In genomic region chr8:6140090-6140489, GRCm38 (mm10) we compare ENCODE assay signal across 17 mouse cellular contexts.
"Had no signal": no experiment of that assay in that cellular context is flagged by ENCODE, and none has a peak within 500 bp of the region (broad histone marks: within the 10 kb centered on the region; RNA-seq: fewer than 3 reads in every experiment).

No protein-coding gene starts in this region.

- ATAC-seq: hindbrain, postnatal 0 days; intestine, embryonic 16.5 days; liver, embryonic 12.5 days had no signal

- DNase-seq: gastrocnemius, adult 2 months; gastrocnemius, postnatal 10 days; gastrocnemius, postnatal 36 days; heart, adult 18-20 months; heart, postnatal 10 days; heart, postnatal 4 days; kidney, adult 11 months; kidney, adult 2 months; kidney, adult 9 months; kidney, postnatal 14 days; kidney, postnatal 36 days; layer of hippocampus, adult 9-11 months; layer of hippocampus, postnatal 36 days; left cerebral cortex, postnatal 4 days had no signal
